Mouse (Mus musculus) frontal cortex, postnatal 14 days (tissue): ENCODE results near the gene Nat10.

Experiments
- DNase-seq, 2 experiments: peaks; one replicate each; pipeline ENCODE4 v3.0.0; 2022; ENCODE audit warnings: low spot score in 2 of 2

Nat10 gene

DNA sequence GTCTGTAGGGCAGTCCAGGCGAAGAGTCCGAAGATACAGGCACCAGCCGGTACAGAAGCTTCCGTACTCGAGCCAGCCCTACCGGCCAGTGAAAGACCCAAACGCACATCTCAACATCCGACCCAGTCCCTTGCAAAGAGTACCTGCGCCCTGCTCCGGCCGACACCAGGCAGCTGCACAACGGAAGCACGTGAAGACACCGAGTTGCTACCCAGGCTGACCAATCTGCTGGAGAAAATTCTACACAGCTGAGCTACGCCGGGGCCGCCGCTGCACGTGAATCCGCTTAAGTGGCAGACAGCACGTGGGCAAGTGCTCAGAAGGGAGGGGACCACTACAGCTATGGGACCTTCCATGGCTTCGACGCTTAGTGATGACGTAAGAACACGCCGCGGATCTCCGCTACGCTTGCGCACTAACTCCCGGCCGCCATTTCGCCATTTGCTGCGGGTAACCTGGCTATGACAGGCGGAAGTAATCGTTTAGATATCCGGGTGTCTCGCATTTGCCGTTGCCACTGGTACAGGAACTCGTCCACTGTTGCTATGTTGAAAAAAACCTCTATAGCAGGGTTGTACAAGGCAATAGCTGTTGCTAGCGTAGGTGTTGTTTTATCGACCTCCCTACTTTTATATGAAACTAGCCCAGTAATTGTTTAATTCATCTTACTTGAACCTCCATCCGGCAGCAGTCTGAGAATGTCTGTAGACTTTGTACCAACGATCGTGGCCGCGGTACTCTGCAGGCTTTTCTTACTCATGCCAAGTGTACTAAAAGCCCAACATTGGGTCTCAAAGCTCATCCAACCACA is at the start of gene Nat10:
Gene Nat10, minus strand, starts transcription at position 365 of the 811 bp plus-strand sequence.
- peak; percentile 98 to 99 for DNase-seq

DNA sequence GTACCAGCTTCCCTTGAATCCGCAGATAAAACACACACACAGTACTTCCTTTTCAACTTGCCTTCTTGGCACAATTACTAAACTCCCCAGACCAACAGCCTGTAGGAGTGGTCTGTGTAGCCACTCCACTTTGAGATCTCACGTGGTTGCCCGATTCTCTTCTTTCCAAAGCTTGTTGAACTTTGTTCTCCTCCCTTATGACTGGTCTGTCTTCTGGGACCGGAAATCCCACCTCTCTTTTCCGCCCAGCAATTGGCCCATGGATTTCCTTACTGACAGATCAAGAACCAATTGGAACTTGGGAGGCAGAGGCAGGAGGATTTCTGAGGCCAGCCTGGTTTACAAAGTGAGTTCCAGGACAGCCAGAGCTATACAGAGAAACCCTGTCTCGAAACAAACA is 49.3 kb upstream of the Nat10 start:
- no peak for DNase-seq

DNA sequence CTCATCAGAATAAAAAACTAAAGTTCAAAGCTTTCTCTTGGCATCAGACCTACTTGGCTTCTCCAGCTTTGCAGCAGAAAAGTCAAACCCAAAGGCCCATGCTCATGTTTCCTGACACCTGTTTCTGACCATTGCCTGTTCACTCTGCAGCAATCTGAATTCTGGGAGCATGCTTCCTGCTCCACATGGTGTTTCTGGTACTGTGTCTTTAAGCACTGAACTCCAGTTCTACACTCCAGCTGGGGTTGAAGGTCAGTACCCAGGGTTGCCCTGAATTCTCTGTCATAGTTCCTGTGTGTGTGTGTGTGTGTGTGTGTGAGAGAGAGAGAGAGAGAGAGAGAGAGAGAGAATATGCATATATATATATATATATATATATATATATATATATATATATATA is 47.4 kb upstream of the Nat10 start:
- DNase-seq = no peak

DNA sequence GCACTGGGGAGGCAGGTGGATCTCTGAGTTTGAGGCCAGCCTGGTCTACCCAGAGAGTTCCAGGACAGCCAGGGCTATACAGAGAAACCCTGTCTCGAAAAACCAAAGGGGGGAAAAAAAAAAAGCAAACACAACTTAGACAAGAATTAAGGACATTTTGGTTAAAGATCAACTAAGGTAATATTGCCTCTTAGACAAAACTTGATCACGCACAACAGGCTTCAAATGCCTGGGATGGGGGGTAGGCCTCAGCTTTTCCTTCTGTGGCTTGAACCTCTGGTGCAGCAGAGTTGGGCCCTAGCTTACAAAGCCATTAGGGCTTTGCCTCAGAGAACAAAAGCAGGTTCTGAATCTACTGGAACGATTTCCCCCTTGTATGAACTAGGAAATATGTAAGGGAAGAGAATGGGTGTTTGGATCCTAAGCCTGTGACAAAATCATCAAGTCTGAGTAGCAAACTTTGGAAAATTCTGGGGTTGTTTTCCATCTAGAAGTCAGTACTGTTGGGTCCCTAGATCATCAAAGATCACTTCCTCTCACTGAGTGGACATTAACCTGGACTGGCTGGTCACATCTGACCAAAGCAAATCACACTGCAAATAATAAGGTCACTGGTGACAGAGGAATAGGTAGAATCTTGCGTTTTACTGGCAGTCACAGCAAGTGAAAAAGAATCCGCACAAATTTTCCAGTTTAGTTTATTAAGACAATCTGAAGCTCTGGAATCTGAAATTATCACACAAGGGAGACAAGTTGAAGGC is 42.9 kb upstream of the Nat10 start:
- DNase-seq = no peak

DNA sequence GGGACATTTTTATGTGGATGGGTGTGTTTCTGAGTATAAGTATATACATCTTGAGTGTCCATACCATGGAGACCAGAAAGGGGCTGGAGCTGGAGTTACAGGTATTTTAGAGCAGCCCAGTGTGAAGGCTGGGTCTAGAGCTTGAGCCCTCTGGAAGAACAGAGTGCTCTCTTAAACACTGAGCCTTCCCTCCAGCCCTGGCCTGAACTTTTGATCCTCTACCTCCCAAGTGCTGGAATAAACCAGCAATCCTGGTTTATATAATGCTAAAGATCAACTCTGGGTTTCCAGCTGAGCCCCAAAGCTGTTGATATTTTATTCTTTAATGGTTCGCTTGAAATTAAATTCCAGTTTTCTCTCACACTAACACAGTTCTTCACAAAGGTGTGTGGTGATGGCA is 41.4 kb upstream of the Nat10 start:
- DNase-seq = no peak

DNA sequence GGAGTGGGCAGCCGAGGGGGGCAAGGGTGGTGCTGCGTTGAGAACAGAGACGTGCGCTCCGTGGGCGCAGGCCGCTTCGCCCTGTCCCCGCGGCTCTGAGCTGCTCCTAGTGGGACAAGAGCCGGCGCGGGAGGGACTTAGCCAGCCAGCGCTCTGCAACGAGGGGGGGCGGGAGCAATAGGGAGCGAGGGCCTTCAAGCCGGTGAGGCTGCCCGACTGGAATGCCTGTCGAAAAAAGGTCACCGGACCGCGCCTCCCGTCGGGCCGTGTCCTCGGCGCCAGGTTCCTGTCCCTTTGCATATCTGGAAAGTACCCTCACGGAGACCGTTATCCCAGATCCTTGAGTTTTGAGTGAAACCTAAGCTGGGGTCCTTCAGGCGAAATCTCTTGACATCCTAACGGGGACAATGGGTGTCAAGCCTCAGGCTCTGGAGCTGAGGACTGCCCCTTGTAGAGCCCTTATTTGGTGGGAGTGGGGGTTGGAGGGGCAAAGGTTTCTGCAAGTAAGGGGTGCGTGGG is 36.5 kb upstream of the Nat10 start, which contains the start of gene Caprin1:
Gene Caprin1, minus strand, starts transcription at position 159 of the 519 bp plus-strand sequence.
- DNase-seq = peak; percentile 90 to 91

DNA sequence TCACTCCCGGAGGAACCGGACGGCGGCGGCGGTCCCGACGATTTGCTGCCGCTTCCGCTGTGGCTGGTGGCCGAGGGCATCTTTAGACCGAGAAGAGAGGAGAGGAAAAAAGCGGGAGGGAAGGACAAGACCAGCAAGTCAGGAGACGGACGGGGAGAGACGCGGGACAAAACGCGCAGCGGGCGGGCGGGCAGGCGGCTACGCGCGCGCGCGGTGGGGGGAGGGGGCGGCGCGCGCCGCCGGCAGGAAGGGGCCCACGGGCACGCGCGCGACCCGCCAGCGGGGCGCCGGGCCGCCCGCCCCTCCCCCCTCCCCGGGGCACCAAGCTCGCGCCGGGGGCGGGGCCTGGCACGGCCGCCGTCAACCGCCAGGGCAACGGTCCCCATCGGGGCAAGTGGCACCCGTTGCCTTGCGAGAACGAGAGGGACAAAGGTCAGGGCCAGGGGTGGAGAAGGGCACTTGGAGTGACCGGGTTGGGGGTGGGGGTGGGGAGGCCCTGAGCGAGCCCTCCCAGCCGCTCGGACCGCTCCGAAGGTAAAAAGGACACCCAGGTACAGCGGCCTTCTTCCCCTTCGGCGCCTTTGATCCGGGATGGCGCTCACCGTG is 35.9 kb upstream of the Nat10 start:
- peak in 1 of 2 experiments; percentile 54 for DNase-seq

DNA sequence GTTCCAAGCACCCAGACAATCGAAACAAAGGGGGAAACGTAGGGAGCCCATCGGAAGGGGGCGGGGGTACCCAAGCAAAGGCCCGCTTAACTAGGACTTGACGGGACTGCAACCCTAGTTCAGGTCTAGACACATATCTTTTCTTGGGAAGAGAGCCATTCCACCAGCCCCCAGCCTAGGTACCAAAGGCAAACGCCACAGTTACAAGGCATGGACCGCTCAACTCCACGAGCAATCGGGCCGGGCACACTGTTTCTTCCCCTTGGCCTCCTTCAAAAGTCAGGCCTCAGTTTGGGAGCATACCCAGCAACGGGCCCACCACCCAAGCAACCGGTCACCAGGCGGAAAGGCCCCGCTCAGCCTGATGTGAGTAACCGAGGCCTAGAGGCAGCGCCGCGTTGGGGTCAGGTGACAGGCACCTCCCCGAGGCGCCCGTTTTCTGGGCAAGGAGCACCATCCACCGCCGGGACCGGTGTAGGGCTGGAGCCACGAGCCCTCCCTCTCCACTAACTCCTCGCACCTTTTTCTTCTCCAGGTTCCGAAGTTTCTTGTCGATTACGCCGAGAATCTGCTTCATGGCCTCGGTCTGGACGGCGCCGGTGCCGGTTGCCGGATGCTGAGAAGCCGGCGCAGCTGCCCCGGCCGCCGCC is 35.3 kb upstream of the Nat10 start:
- DNase-seq = peak; percentile 34 to 54

DNA sequence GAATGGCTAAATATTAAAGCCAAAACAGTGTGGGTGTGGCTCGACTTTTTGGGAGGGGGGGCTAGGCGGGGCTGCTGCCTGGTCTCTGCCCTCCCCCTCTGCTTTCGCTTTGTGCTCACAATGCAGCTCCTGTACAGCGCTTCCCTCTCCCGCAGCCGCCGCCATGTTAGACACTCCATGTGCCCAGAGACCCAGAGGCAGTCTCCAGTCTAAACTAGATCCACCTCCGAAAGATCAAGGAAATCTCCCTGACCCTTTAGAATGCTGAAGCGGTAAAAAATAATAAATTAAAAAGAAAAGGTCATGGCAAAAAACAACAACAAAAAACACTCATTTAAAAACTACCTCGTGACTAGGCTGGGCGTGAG is 34.8 kb upstream of the Nat10 start:
- DNase-seq = peak; percentile 33 to 57

DNA sequence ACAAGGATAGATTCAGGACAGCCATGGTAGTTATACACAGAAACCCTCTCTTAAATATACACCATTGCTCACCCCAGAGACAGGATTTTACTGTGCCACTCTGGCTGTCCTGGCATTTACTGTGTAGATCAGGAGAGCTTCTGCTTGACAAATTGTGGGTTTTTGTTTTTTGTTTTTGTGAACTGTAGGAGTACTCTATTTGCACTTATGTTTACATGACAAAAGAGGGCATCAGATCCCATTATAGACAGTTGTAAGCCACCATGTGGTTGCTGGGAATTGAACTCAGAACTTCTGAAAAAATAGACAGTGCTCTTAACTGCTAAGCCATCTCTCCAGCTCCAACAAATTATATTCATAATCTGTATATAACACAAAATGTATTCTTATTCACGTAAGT is 30.9 kb upstream of the Nat10 start:
- DNase-seq = no peak

DNA sequence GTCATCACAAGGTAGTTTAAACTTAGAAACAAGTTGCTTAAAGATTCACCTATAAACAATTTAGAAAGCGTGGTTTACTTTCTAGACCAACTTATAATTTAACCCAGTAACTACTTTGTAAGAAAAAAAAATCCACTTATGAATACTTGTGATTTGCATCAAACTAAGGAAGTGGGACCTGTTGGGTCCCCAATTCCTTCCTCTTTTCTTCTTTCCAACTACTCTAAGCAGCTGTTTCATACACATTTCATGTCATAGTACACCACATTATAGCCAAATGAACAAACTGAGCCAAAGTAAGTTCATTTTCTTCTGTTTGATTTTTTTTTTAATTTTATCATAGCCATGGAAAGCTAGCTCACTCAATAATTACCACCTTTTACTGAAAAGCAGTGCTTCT is 24.7 kb upstream of the Nat10 start:
- no peak for DNase-seq

DNA sequence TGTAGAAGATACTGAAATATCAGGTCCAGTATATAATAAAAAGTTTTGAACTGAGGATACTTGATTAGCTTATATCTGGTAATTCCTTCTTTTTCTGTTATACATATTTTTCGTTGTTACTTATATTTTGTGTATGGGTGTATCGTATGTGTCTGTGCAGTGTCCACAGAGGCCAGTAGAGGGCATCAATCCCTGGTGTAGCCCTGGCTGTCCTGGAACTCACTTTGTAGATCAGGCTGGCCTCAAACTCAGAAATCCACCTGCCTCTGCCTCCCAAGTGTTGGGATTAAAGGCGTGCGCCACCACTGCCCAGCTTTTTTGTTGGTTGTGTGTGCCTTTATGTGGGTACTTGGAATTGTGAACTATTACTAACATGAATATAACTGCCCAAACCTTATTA is 23.6 kb upstream of the Nat10 start:
- no peak for DNase-seq

DNA sequence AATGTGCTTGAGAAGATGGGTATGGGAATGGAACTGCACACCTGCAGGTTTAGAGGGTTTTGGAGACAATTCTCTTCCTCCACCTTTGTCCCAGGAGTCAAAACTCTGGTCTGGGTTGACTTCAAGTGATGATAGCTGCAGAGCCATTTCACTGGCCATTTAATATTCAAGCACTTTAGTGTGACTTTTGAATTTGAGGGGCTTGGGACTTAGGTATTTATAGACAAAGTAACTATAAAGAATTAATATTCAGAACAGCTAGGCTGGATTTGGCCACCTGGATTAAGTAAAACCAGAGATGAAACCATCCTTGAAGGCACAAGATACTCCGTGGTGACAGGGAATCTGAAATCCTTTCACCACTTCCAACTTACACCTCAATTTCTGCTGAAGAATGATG is 1.4 kb upstream of the Nat10 start:
- DNase-seq = no peak

DNA sequence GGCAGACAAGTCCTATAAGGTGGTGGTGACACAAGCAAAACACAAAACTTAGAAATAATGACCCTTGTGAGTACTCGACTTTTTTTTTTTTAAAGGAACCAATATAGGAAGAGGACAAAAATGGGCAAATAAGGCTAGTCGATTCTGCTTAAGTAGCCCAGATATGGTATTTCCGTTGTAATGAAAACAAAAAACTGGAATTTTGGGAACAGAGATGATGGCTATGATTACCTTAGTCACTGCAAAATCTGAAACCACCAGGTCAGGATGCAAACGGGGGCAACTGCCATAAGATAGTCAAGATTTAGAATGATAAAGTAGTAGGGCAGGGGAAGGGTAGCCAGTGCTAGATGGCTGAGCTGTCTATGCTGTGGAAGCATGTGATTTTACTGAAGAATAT is 923 bp upstream of the Nat10 start:
- DNase-seq = no peak

DNA sequence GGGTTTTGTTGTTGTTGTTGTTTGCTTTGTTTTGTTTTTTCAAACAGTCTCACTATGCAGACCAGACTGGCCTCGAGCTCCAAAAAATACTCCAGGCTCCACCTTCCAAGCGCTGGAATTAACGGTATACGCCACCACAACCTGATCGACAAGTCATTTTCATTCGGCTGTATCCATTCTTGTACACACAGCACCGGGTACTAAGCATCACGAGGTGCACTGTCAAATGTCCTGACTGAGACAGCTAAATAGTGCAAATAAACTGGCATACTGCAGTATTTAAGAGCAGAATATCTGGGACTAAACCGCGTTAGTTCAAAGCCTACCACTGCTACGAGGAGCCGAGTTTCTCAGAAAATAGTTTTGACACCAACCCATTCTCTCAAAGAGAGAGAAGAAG is 649 bp downstream of the Nat10 start:
- peak in 1 of 2 experiments; percentile 19 for DNase-seq

DNA sequence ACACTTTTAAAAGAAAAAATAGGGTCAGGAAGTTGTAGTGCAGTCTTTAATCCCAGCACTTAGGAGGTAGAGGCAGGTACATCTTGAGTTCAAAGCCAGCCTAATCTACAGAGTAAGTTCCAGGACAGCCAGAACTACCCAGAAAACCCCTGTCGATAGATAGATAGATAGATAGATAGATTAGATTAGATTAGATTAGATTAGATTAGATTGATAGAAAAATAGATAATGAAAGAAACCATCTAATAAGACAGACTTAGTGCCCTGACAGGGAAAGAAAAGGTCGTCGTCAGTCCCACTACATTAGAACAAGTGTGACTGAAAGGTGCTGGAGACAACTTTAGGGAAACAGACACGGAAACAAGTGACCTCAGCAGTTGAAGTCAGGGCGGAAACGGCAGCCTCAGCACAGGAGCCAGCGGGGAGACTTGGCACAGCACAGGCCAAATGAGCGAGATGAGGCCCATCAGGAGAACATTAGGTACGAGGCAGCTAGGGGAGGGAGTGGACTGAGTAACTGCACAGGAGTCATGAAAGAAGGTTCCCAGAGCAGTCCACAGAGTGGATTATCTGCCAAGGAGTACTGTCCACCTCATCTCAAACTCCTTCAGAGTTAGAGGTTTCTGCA is 5.5 kb downstream of the Nat10 start:
- no peak for DNase-seq

DNA sequence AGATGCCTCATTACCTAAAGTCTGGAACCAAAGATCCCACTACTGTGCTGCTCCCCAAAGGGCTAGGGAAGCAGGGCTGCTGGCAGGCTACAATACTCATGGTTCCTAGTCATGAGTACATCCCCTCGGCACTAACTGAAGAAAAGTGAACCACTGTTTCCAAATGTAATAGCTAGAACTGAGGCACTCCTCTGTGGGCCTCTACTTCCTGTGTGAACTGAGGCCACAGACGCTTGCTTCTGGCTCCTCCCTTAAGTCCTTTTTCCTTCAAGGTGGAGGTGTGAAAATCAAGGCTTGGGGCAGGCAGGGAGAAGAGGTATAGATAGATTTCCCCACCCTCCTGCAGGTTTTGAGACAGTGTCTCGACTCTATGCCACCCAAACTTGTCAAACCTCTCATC is 6.5 kb downstream of the Nat10 start:
- DNase-seq = no peak

DNA sequence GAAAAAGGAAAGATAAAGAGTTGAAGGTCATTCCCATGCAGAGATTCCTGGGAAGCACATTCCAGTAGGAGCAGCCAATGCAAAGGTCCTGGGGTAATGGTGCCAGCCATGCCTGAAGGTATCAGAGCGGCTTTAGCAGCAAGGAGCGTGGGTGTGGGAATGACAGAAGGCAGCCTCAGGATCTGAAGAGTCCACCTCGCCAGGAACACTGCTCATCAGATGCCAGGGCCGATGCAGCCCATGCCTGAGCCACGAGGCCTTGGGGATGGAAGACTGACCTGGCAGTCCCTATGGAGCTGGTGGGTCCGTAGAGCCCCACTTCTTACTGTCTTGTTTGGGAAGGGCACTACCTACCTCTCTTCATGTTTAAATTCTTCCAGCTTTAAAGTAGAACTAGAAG is 9.3 kb downstream of the Nat10 start:
- DNase-seq = no peak

DNA sequence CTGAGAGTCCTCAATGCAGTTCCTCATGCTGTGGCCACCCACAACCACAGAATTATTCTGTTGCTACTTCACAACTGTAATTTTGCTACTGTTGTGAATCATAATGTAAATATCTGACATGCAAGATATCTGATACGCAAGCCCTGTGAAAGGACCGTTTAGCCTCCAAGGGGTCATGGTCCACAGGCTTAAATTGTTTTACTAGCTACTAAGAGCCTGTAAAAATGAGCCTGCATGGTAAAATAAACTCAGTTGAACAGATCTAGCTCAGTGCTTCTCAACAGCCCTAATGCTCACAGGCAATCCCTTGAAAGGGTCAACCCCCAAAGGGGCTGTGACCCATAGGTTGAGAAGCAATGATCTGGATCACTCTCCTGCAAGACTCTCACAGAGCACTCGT is 12.0 kb downstream of the Nat10 start:
- DNase-seq = no peak

DNA sequence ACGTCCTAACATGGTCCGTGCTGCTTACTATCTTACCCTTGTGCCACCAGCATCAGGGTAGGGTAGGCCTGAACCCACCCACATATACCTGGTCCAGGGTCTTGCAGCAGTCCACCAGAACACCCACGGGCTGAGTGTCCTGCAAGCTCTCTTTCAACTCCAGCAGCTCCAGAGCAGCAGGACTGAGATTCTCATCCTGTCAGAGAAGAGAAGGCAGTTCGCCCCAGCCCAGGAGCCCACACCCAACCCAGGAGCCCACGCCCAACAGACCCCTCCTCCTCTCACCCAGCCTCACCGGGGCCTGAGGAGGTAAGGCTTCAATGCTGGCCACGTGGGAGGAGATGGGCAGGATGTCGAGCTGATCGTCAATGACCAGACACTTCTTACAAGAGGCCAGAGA is 13.2 kb downstream of the Nat10 start:
- no peak for DNase-seq

DNA sequence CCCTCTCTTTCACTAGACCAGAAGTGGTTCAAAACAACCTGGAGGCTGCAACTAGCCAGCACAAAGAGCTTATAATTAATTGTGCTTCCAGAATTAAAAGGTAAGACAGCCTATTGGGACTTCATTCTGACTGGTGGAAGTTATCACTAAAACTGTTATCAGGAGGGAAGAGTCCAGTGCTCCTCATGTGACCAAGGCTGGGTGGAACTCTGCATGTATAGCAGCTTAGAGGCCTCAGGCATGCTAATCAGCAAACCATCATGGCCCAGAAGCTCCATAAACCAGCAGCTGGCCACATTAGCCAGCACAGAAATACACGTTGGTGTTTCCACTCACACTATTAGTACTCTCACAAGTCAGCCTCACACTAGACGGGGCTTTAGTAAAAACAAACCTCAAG is 14.3 kb downstream of the Nat10 start:
- DNase-seq = no peak

DNA sequence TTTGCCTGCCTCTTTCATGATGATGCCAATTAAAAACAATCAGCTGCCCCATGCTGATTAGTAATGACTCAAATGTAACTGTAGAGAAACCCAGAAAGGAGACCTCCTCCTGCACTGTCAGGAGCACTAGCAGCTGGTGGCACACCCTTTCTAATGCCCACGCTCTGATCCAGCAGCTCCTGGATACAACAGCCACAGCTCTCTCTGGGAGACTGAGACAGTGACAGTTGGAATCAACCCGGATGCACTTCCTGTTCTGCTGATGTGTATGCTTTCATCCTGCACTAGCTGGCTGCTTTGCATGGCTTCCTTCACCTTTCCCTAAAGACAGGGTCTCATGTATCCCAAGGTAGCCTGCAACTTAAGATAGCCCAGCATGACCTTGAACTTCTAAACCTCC is 15.0 kb downstream of the Nat10 start:
- no peak for DNase-seq
